Mouse (Mus musculus) intestine, embryonic 15.5 days (tissue): ENCODE results near the gene Gm10309. TPM values are rescaled to one million over a fixed set of nuclear protein-coding genes. Genes with fewer than 3 reads are reported as not detected.
"Not testable (repeated sequence)": the region's sequence is repeated elsewhere in the genome, so short reads cannot be mapped to it uniquely, and the experiment has no call there.

Experiments used
- ATAC-seq: fragments of 200-750 bp; cut with Nextera tagmentation; 2 replicates; pipeline ENCODE4 v1.8.0; 2017; ENCODE audit warnings: moderate TSS enrichment, moderate library complexity
- H3K27ac ChIP-seq: fragments of 300-500 bp; sonication (generic); 2 replicates; pipeline ENCODE4 v1.5.1; 2015; ENCODE audit warnings: mild to moderate bottlenecking, inconsistent platforms
- H3K27me3 ChIP-seq: fragments of 300-500 bp; sonication (generic); replicated peaks from 2 replicates; pipeline ENCODE4 v1.6.1; 2015; ENCODE audit warnings: inconsistent platforms
- H3K36me3 ChIP-seq: fragments of 300-500 bp; sonication (generic); 2 replicates; pipeline ENCODE4 v1.6.1; 2015; ENCODE audit warnings: inconsistent platforms
- H3K4me1 ChIP-seq: fragments of 300-500 bp; sonication (generic); replicated peaks from 2 replicates; pipeline ENCODE4 v1.6.1; 2015; ENCODE audit warnings: inconsistent platforms
- H3K4me2 ChIP-seq: fragments of 300-500 bp; sonication (generic); replicated peaks from 2 replicates; pipeline ENCODE4 v1.6.1; 2015; ENCODE audit warnings: mild to moderate bottlenecking, inconsistent platforms
- H3K4me3 ChIP-seq: fragments of 300-500 bp; sonication (generic); replicated peaks from 2 replicates; pipeline ENCODE4 v1.5.1; 2015; ENCODE audit warnings: inconsistent platforms
- H3K9ac ChIP-seq: fragments of 300-500 bp; sonication (generic); 2 replicates; pipeline ENCODE4 v1.6.1; 2015; ENCODE audit warnings: inconsistent platforms
- H3K9me3 ChIP-seq: fragments of 300-500 bp; sonication (generic); 2 replicates; pipeline ENCODE4 v1.6.1; 2016; ENCODE audit warnings: inconsistent platforms
- WGBS: fragments of 180-500 bp; shearing (Covaris S2); methylation state at CpG from one replicate; pipeline ENCODE4 v1.1.7; 2015; 5-methylcytosine and 5-hydroxymethylcytosine counted together
- polyA plus RNA-seq: library from polyadenylated mRNA; unstranded; fragments of >200 nt; fragmentation: Nextera tagmentation; extraction: Ambion mirVana; gene quantifications from 2 replicates; pipeline ENCODE4 v1.2.1, GENCODE M21; 2015

The Gm10309 gene
- polyA plus RNA-seq, 1 experiment from 2014 or later = 0.16 TPM

DNA sequence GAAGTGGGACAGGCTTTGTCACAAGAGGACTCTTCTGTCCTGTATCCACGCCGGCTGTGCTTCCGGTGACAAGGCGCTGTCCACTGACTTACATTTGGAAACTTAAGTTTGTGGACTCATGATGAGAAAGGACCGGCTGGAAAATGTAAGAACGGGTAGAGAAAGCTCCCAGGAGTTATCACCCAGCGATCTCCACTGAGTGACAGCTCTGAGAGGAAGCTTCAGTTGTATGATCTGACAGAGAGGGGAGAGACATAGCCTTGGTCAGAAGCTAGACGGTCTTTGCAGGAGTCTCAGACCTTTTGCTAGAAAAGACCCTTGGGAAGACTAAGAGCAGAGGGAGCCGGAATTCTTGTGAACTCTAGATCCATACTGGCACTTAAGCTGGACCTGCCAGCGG, 15.2 kb downstream of the Gm10309 start:
- H3K27me3 ChIP-seq = no peaks in the 10 kb centered on the region
- H3K4me2 ChIP-seq = no peak overlapping the region
- H3K9ac ChIP-seq = no peak overlapping the region
- WGBS = 91% methylated on average over 10 of the region's 10 CpGs
- no peak overlapping the region for H3K27ac ChIP-seq
- peaks cover 5% of the 10 kb centered on the region; the same call in 1 of the 2 replicates for H3K4me1 ChIP-seq
- no peak overlapping the region for H3K4me3 ChIP-seq
- H3K36me3 ChIP-seq = no peaks in the 10 kb centered on the region
- ATAC-seq = no peak
- no peaks in the 10 kb centered on the region for H3K9me3 ChIP-seq

DNA sequence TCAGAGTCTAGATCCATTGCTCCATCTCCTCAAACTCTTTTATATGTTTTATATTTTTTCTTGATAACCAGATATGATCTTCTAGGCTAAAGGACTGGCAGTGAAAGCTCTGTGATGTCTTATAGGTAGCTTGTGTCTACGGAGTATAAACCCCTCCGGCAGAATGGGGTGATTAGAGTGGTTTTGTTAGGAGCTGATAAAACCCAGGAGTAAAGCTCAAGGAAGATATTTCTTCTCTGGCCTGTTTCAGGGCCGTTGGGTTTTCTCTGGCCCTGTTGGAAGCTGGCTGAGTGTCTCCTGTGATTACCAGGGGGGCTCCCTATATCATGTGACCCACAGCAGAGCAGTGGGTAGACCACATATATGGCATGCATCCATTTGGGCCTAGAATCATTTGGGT, 17.6 kb downstream of the Gm10309 start:
- WGBS = 77% methylated on average over 3 of the region's 3 CpGs
- Histone ChIP-seq H3K4me2 (no peak overlapping the region), H3K4me3 (no peak overlapping the region), H3K27ac (no peak overlapping the region), H3K27me3 (no peaks in the 10 kb centered on the region), H3K9me3 (no peaks in the 10 kb centered on the region), H3K4me1 (no peaks in the 10 kb centered on the region), H3K36me3 (no peaks in the 10 kb centered on the region), H3K9ac (no peak overlapping the region)
- no peak for ATAC-seq

DNA sequence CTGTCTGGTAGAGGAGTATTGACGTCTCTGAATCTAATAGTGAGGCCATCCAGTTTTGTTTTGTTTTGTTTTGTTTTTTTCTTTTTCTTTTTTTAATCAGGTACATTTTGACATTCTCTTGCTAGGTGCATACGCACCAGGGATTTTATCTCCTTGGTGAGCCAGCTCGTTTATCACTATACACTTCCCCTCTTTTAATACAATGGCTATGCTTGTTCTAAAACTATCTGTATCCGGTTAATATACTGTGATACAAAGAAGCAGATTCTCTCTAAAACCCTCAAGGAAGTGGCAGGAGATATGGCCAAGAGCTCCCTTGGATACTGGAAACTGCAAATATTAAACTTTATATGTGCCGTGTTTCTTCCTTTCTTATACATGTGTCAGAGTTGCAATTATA, 18.4 kb downstream of the Gm10309 start:
- H3K27me3 ChIP-seq = no peaks in the 10 kb centered on the region
- 87% methylated on average over 5 of the region's 5 CpGs for WGBS
- H3K4me3 ChIP-seq = no peak overlapping the region
- H3K36me3 ChIP-seq = no peaks in the 10 kb centered on the region
- H3K4me1 ChIP-seq = no peaks in the 10 kb centered on the region
- no peak overlapping the region for H3K9ac ChIP-seq
- ATAC-seq = no peak
- H3K4me2 ChIP-seq = no peak overlapping the region
- no peak overlapping the region for H3K27ac ChIP-seq
- H3K9me3 ChIP-seq = no peaks in the 10 kb centered on the region

DNA sequence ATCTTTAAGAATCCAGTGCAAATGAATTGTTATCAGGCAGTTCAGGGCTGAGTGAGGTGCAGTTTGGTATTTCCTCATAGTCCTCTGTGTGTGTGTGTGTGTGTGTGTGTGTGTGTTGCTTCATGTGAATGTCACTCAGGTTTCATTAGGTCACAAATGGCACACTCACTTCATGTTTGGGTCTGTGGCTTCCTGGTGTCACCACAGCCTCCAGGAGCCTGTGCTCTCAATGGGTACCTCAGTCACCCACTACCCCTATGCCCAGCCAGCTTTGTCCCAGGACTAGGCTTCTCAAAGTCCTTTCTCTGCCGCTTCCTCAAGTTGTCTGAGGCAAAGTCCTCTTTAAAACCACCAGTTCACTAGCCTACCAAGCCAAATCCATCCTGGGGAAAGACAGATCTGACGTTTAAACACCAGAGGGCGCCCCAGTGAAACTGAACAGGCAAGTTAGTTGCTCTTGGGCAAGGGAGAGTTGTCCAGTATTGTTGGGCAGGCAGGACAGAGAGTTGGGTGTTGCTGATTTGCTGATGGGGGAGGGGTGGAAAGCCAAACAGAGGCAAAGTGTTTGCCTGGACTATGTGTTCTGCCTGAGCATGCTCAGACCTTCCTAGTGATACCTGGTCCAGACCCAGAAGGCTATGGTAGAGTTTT, 20.8 kb downstream of the Gm10309 start:
- no peaks in the 10 kb centered on the region for H3K4me1 ChIP-seq
- WGBS = 11% methylated on average over 3 of the region's 3 CpGs
- no peaks in the 10 kb centered on the region for H3K36me3 ChIP-seq
- H3K4me2 ChIP-seq = no peak overlapping the region
- H3K9me3 ChIP-seq = no peaks in the 10 kb centered on the region
- no peak overlapping the region for H3K27ac ChIP-seq
- no peak overlapping the region for H3K4me3 ChIP-seq
- no peaks in the 10 kb centered on the region for H3K27me3 ChIP-seq
- ATAC-seq = peak; percentile 59
- H3K9ac ChIP-seq = no peak overlapping the region

DNA sequence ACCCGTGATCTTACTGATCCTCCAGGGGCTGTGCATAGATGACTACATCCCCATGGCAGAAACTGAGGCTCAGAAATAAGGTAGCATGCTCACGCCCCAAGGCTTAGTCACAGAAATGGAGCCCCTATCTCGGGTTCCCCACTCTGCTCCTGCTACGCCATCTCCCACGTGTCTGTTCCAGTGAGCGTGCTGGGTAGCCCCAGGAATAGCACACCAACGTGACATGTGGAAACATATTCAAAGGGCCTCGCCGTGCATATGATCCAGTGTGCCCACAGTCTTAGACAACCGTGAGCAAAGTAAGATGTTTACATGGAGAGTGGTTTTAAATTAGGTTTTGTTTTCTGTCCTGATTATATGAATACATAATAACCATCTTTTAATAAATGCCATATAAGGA, 22.4 kb downstream of the Gm10309 start:
- Histone ChIP-seq H3K4me3 (no peak overlapping the region), H3K9me3 (no peaks in the 10 kb centered on the region), H3K9ac (no peak overlapping the region), H3K36me3 (no peaks in the 10 kb centered on the region), H3K4me1 (no peaks in the 10 kb centered on the region), H3K4me2 (no peak overlapping the region), H3K27me3 (no peaks in the 10 kb centered on the region), H3K27ac (no peak overlapping the region)
- ATAC-seq = no peak
- 90% methylated on average over 10 of the region's 10 CpGs for WGBS

DNA sequence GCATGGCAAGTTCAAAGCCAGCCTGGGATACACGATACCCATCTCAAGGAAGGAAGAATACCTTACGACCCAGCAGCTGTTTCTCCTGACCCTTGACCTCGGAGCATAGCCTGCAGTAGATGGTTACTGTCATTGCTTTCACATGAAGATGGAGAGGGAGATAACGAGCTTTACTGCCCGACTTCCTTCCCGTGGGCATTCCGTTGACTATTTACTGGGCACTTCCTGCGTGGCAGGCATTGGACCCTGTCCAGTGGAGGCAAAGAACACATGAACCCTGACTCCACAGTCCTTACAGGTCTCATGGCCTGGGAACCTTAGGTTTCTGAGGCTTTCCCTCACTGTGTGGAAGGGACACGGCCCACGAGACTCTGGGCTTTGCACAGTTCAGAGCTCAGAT, 25.6 kb downstream of the Gm10309 start:
- H3K4me1 ChIP-seq = no peaks in the 10 kb centered on the region
- H3K36me3 ChIP-seq = no peaks in the 10 kb centered on the region
- no peaks in the 10 kb centered on the region for H3K27me3 ChIP-seq
- H3K4me3 ChIP-seq = no peak overlapping the region
- H3K27ac ChIP-seq = no peak overlapping the region
- WGBS = 70% methylated on average over 10 of the region's 10 CpGs
- no peak overlapping the region for H3K4me2 ChIP-seq
- no peak overlapping the region for H3K9ac ChIP-seq
- no peaks in the 10 kb centered on the region for H3K9me3 ChIP-seq
- no peak for ATAC-seq

DNA sequence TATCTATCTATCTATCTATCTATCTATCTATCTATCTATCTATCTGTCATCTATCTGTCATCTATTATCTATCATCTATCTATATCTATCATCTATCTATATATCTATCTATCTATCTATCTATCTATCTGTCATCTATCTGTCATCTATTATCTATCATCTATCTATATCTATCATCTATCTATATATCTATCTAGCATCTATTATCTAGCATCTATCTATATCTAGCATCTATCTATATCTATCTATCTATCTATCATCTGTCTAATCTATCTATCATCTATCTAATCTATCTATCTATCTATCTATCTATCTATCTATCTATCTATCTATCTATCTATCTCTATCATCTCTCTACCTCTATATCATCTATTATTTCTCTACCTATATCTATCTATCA, 27.6 kb downstream of the Gm10309 start:
- not testable (repeated sequence) for H3K36me3 ChIP-seq, H3K27me3 ChIP-seq, H3K4me2 ChIP-seq, H3K27ac ChIP-seq, H3K9me3 ChIP-seq, H3K4me1 ChIP-seq, ATAC-seq, H3K9ac ChIP-seq, H3K4me3 ChIP-seq

DNA sequence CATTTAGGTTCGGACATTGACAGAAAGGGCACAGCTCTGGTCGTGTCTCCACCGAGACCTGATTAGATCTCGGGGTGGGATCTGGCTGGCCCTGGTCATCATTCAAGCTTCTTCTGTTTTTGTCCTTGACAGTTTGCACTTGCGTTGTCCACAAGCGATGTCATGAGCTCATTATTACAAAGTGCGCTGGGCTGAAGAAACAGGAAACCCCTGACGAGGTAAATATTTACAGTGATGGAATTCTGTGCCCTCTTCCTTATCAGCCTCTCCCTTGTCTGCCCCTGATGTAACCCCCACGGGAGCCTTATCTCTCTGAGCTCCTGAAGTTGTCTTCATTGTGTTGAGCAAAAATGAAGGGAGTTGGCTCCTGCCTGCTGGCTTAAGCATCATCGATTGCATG, 28.4 kb downstream of the Gm10309 start:
- Histone ChIP-seq H3K9me3 (no peaks in the 10 kb centered on the region), H3K4me2 (no peak overlapping the region), H3K27me3 (no peaks in the 10 kb centered on the region), H3K36me3 (no peaks in the 10 kb centered on the region), H3K9ac (no peak overlapping the region), H3K4me3 (no peak overlapping the region), H3K4me1 (no peaks in the 10 kb centered on the region), H3K27ac (no peak overlapping the region)
- no peak for ATAC-seq
- 44% methylated on average over 10 of the region's 10 CpGs for WGBS

DNA sequence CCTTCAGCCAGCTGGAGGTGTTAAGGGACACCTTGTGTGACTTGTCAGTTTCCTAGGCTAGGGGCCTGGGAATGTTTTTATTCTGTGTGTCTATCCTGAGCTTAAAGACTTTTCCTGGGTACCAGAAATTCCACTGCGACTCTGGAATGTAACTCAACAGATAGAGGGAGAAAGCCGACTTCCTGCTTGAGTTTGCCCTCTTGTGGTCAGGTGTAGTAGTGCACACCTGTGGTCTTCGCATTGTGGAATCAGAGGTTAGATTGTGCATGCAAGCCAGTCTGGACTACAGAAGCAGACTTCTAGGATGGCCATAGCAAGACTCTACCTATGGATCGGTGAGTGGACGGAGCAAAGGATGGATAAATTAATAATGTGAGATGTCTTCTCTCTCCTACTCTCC, 33.3 kb downstream of the Gm10309 start:
- H3K9me3 ChIP-seq = no peaks in the 10 kb centered on the region
- 43% methylated on average over 5 of the region's 5 CpGs for WGBS

DNA sequence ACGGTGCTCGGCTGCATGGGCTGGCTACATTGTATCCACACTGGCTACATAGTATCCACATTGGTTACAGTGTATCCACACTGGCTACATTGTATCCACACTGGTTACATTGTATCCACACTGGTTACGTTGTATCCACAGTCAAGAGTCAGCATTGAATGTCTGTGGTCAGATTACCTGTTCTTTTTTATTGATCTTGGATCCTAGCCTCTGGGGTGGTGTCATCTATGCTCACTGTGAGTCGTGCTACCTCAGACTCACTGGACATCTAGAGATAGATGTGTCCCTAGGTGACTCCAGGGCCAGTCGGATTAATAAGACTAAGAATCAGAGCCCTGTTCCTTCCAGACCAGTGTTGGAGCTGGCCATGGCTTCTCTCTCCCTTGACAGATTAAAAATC, 34.9 kb downstream of the Gm10309 start:
- no peaks in the 10 kb centered on the region for H3K9me3 ChIP-seq
- H3K4me1 ChIP-seq = peaks cover 18% of the 10 kb centered on the region
- no peak overlapping the region for H3K4me2 ChIP-seq
- 85% methylated on average over 5 of the region's 5 CpGs for WGBS
- H3K4me3 ChIP-seq = no peak overlapping the region
- no peak overlapping the region for H3K27ac ChIP-seq
- no peak for ATAC-seq
- no peaks in the 10 kb centered on the region for H3K27me3 ChIP-seq
- H3K9ac ChIP-seq = no peak overlapping the region
- H3K36me3 ChIP-seq = no peaks in the 10 kb centered on the region

More for the DNA sequence above, 33.3 kb downstream of the Gm10309 start:
- H3K4me2 ChIP-seq = no peak overlapping the region
- 0 out of 2 replicates have a peak, but pooled peaks have one; percentile 4 for ATAC-seq
- no peak overlapping the region for H3K27ac ChIP-seq
- no peaks in the 10 kb centered on the region for H3K27me3 ChIP-seq
- no peaks in the 10 kb centered on the region for H3K36me3 ChIP-seq
- H3K4me3 ChIP-seq = no peak overlapping the region
- peaks cover 14% of the 10 kb centered on the region for H3K4me1 ChIP-seq
- no peak overlapping the region for H3K9ac ChIP-seq

DNA sequence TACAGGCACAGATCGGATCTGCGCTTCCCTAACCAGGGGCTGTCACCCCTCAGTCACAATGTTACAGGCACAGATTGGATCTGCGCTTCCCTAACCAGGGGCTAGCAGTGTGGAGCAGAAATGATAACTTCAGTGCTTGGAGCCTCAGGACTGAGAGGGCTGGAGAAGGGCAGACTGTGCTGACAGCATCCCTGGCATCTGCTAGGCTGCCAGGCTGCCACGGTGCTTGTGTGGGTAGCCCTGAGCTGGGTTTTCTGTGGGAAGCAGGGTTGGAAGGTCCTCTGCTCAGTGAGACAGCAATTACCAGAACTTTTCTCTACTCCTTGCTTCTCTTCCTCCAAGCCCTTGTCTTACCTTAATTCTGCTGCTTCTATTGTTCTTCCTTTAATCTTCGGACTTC, 37.1 kb downstream of the Gm10309 start:
- H3K4me1 ChIP-seq = peaks cover 28% of the 10 kb centered on the region
- H3K27ac ChIP-seq = no peak overlapping the region
- H3K36me3 ChIP-seq = no peaks in the 10 kb centered on the region
- H3K4me3 ChIP-seq = no peak overlapping the region
- no peak overlapping the region for H3K9ac ChIP-seq
- 88% methylated on average over 5 of the region's 5 CpGs for whole genome bisulfite sequencing
- no peaks in the 10 kb centered on the region for H3K9me3 ChIP-seq
- H3K27me3 ChIP-seq = no peaks in the 10 kb centered on the region
- H3K4me2 ChIP-seq = no peak overlapping the region
- ATAC-seq = no peak

DNA sequence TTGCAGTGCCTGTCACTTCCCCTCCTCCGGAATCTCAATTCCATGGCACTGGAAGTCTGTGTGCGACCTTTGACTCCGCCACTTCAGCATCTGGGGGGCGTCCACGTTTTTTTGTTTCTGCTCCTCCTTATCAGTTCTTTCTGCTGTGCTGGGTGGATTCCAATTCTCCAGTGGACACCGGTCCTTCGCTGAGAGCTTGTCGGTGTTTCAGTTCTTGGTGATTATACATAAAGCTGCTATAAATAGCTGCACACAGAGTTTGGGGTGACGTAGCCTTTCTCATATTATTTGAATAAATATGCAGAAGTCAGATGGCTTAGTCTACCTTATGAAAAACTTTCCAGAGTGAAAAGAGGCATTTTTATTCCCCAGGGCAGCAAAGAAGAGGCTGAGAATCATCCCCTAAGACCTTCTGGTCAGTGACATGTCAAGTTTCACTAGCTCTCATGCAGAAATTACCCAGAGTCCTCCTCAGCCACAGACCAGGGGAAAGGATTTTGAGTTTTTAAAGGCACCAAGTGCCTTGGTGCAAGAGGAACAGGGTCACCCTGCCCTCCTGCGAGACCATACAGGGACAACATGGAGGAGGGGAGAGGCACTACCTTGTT, 37.6 kb downstream of the Gm10309 start:
- 43% methylated on average over 10 of the region's 10 CpGs for WGBS
- Histone ChIP-seq H3K27me3 (no peaks in the 10 kb centered on the region), H3K9me3 (no peaks in the 10 kb centered on the region), H3K9ac (no peak overlapping the region), H3K27ac (no peak overlapping the region), H3K4me2 (peak overlapping the region; percentile 7; the same call in 1 of the 2 replicates), H3K4me3 (no peak overlapping the region), H3K36me3 (no peaks in the 10 kb centered on the region), H3K4me1 (peaks cover 28% of the 10 kb centered on the region)
- ATAC-seq = no peak

DNA sequence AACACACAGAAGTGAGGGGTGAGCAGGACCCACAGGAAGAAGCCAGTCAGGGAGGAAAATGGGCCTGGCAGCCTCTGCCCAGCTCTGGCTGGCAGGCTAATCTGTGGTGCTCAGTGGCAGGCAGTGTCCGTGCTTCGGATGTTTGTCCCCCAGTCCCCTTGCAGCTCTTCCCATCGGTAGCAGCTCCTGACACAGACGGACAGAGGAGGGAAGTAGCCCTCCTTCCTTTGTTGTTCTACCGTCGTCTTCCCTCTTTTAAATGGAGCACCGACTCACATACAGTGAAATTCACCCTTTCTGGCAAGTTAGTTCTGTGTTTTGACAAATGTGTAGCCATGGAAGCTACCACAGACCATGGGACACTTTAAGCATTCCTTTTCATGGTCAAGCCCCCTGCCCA, 38.2 kb downstream of the Gm10309 start:
- Histone ChIP-seq H3K27ac (no peak overlapping the region), H3K36me3 (no peaks in the 10 kb centered on the region), H3K4me3 (no peak overlapping the region), H3K9me3 (no peaks in the 10 kb centered on the region), H3K9ac (no peak overlapping the region), H3K27me3 (no peaks in the 10 kb centered on the region), H3K4me2 (peak overlapping the region; percentile 7; the same call in 1 of the 2 replicates), H3K4me1 (peaks cover 28% of the 10 kb centered on the region)
- 60% methylated on average over 7 of the region's 7 CpGs for WGBS
- no peak for ATAC-seq
